Mouse (Mus musculus): Measurements from ENCODE around the gene Cacna1s. TPM values are rescaled to one million over a fixed set of nuclear protein-coding genes. Genes with fewer than 3 reads are reported as not detected.

Cacna1s gene
- polyA plus RNA-seq, 1 experiment from 2014 or later, result 0.20 TPM

- Histone ChIP-seq H3K4me2 (replicated peaks; ENCODE audit: low read depth, low read length) (no peak overlapping the region), H3K36me3 (ENCODE audit: control insufficient read depth, insufficient read depth, low read length) (no peaks in the 10 kb centered on the region), H3K27me3 (ENCODE audit: control insufficient read depth, insufficient read depth, low read length) (peaks cover 15% of the 10 kb centered on the region), H3K4me3 (ENCODE audit: low read depth, low read length) (no peak overlapping the region), H3K9me3 (ENCODE audit: control insufficient read depth, low read length) (no peaks in the 10 kb centered on the region), H3K4me1 (replicated peaks; ENCODE audit: control insufficient read depth, insufficient read depth, low read length) (no peaks in the 10 kb centered on the region), H3K27ac (ENCODE audit: low read depth, low read length) (no peak overlapping the region), H3K9ac (ENCODE audit: low read depth, low read length) (no peak overlapping the region)
- no peak for ATAC-seq (ENCODE audit: low FRiP score)
- peak; percentile 79 for DNase-seq (ENCODE audit: low spot score)
- WGBS, result 9% methylated on average over 4 of the region's 4 CpGs
Measured at GRCm38 (mm10) chr1:136045774-136046173, 6.8 kb upstream of the Cacna1s start.

DNA sequence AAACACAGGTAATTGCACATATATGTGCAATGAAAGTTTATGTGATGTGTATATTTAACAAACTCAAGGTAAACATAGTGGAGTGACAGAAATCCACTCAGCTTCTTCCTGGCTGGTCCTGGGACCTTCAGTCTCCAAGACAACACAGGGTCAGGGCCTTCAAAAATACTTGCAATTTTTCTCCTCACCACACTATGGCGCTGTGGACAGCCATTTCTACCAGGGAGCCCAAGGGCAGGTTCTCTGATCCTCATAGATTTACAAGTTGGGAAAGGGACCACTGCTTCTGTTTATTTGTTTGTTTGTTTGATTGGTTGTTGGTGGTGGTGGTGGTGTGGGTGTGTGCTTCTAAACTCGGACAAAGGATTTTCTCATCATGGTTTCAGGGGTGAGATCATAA is 5.1 kb upstream of the Cacna1s start:
- Histone ChIP-seq H3K27me3 (ENCODE audit: control insufficient read depth, insufficient read depth, low read length) (peaks cover 24% of the 10 kb centered on the region), H3K4me2 (replicated peaks; ENCODE audit: low read depth, low read length) (no peak overlapping the region), H3K27ac (ENCODE audit: low read depth, low read length) (no peak overlapping the region), H3K9me3 (ENCODE audit: control insufficient read depth, low read length) (no peaks in the 10 kb centered on the region), H3K4me3 (ENCODE audit: low read depth, low read length) (no peak overlapping the region), H3K36me3 (ENCODE audit: control insufficient read depth, insufficient read depth, low read length) (no peaks in the 10 kb centered on the region), H3K9ac (ENCODE audit: low read depth, low read length) (no peak overlapping the region), H3K4me1 (replicated peaks; ENCODE audit: control insufficient read depth, insufficient read depth, low read length) (no peaks in the 10 kb centered on the region; the same call in 1 of the 2 replicates)
- 10% methylated on average over 2 of the region's 2 CpGs for WGBS
- DNase-seq (ENCODE audit: low spot score) (peak; percentile 59), ATAC-seq (ENCODE audit: low FRiP score) (no peak)

DNA sequence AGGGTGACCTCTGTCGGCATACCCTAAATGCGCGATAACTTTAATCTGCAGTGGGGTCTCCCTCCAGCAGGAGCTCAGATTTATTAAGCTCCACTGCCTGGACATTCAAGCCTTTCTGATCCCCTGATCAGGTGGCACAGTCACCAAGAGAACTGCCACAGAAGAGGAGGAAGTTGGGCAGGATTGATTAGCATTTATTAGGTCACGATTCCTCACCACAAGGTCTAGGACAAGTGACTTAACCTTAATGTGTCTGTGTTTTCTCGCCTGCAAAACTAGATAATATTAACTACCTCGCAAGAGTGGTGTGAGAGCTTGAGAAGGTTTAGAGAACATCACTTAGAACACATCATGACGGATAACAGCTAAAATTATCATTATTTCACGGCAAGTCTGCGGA is 4.7 kb upstream of the Cacna1s start:
- DNase-seq (ENCODE audit: low spot score) (no peak), ATAC-seq (ENCODE audit: low FRiP score) (no peak)
- H3K9me3 ChIP-seq (ENCODE audit: control insufficient read depth, low read length), result no peaks in the 10 kb centered on the region
- H3K27ac ChIP-seq (ENCODE audit: low read depth, low read length), result no peak overlapping the region
- no peak overlapping the region for H3K4me3 ChIP-seq (ENCODE audit: low read depth, low read length)
- no peaks in the 10 kb centered on the region; the same call in 1 of the 2 replicates for H3K4me1 ChIP-seq (replicated peaks; ENCODE audit: control insufficient read depth, insufficient read depth, low read length)
- peaks cover 29% of the 10 kb centered on the region for H3K27me3 ChIP-seq (ENCODE audit: control insufficient read depth, insufficient read depth, low read length)
- no peak overlapping the region for H3K9ac ChIP-seq (ENCODE audit: low read depth, low read length)
- no peak overlapping the region for H3K4me2 ChIP-seq (replicated peaks; ENCODE audit: low read depth, low read length)
- H3K36me3 ChIP-seq (ENCODE audit: control insufficient read depth, insufficient read depth, low read length), result no peaks in the 10 kb centered on the region
- 71% methylated on average over 9 of the region's 9 CpGs for WGBS

GRCm38 (mm10) chr1:136050312-136051012 is 2.1 kb upstream of the Cacna1s start, which contains the start of gene Ascl5:
TSS of gene Ascl5 (plus strand) at chr1:136050804.
- H3K9ac ChIP-seq (ENCODE audit: low read depth, low read length), result 0 out of 2 replicates have a peak within 1 kb of the TSS, but pooled peaks have one; percentile 29
- 16% methylated on average over 28 of the region's 29 CpGs for WGBS
- peak; percentile 38 for ATAC-seq (ENCODE audit: low FRiP score)

GRCm38 (mm10) chr1:136051013-136051315 is 1.6 kb upstream of the Cacna1s start:
- Histone ChIP-seq H3K4me1 (replicated peaks; ENCODE audit: control insufficient read depth, insufficient read depth, low read length) (no peaks in the 10 kb centered on the region; the same call in 1 of the 2 replicates), H3K27me3 (ENCODE audit: control insufficient read depth, insufficient read depth, low read length) (peaks cover 29% of the 10 kb centered on the region), H3K9ac (ENCODE audit: low read depth, low read length) (0 out of 2 replicates have a peak overlapping the region, but pooled peaks have one; percentile 29), H3K9me3 (ENCODE audit: control insufficient read depth, low read length) (no peaks in the 10 kb centered on the region), H3K27ac (ENCODE audit: low read depth, low read length) (no peak overlapping the region), H3K4me3 (ENCODE audit: low read depth, low read length) (peak overlapping the region; percentile 25), H3K36me3 (ENCODE audit: control insufficient read depth, insufficient read depth, low read length) (no peaks in the 10 kb centered on the region), H3K4me2 (replicated peaks; ENCODE audit: low read depth, low read length) (peak overlapping the region; percentile 47)
- ATAC-seq (ENCODE audit: low FRiP score) (peak; percentile 48; the same call in 1 of the 2 replicates), DNase-seq (ENCODE audit: low spot score) (no peak)
- under 1% methylated on average over 35 of the region's 36 CpGs for WGBS

More at GRCm38 (mm10) chr1:136050312-136051012, 2.1 kb upstream of the Cacna1s start, which contains the start of gene Ascl5:
- H3K27me3 ChIP-seq (ENCODE audit: control insufficient read depth, insufficient read depth, low read length), result peaks cover 29% of the 10 kb centered on the region
- peak within 1 kb of the TSS; percentile 25 for H3K4me3 ChIP-seq (ENCODE audit: low read depth, low read length)
- DNase-seq (ENCODE audit: low spot score), result peak; percentile 52
- peak within 1 kb of the TSS; percentile 47 for H3K4me2 ChIP-seq (replicated peaks; ENCODE audit: low read depth, low read length)
- H3K4me1 ChIP-seq (replicated peaks; ENCODE audit: control insufficient read depth, insufficient read depth, low read length), result no peaks in the 10 kb centered on the region; the same call in 1 of the 2 replicates
- no peaks in the 10 kb centered on the region for H3K36me3 ChIP-seq (ENCODE audit: control insufficient read depth, insufficient read depth, low read length)
- no peak within 1 kb of the TSS for H3K27ac ChIP-seq (ENCODE audit: low read depth, low read length)
- H3K9me3 ChIP-seq (ENCODE audit: control insufficient read depth, low read length), result no peaks in the 10 kb centered on the region

GRCm38 (mm10) chr1:136051465-136051864 is 1.1 kb upstream of the Cacna1s start:
- H3K9ac ChIP-seq (ENCODE audit: low read depth, low read length), result 0 out of 2 replicates have a peak overlapping the region, but pooled peaks have one; percentile 29

GRCm38 (mm10) chr1:136055771-136056170 is 3.2 kb downstream of the Cacna1s start:
- Histone ChIP-seq H3K9me3 (ENCODE audit: control insufficient read depth, low read length) (no peaks in the 10 kb centered on the region), H3K9ac (ENCODE audit: low read depth, low read length) (no peak overlapping the region), H3K4me2 (replicated peaks; ENCODE audit: low read depth, low read length) (no peak overlapping the region), H3K27me3 (ENCODE audit: control insufficient read depth, insufficient read depth, low read length) (peaks cover 14% of the 10 kb centered on the region), H3K27ac (ENCODE audit: low read depth, low read length) (no peak overlapping the region), H3K36me3 (ENCODE audit: control insufficient read depth, insufficient read depth, low read length) (no peaks in the 10 kb centered on the region), H3K4me1 (replicated peaks; ENCODE audit: control insufficient read depth, insufficient read depth, low read length) (no peaks in the 10 kb centered on the region; the same call in 1 of the 2 replicates), H3K4me3 (ENCODE audit: low read depth, low read length) (no peak overlapping the region)
- 47% methylated on average over 3 of the region's 3 CpGs for WGBS
- DNase-seq (ENCODE audit: low spot score), result peak; percentile 16
- ATAC-seq (ENCODE audit: low FRiP score), result no peak

More at GRCm38 (mm10) chr1:136051465-136051864, 1.1 kb upstream of the Cacna1s start:
- ATAC-seq (ENCODE audit: low FRiP score) (peak; percentile 66), DNase-seq (ENCODE audit: low spot score) (peak; percentile 86)
- Histone ChIP-seq H3K9me3 (ENCODE audit: control insufficient read depth, low read length) (no peaks in the 10 kb centered on the region), H3K36me3 (ENCODE audit: control insufficient read depth, insufficient read depth, low read length) (no peaks in the 10 kb centered on the region), H3K27ac (ENCODE audit: low read depth, low read length) (no peak overlapping the region), H3K4me1 (replicated peaks; ENCODE audit: control insufficient read depth, insufficient read depth, low read length) (no peaks in the 10 kb centered on the region; the same call in 1 of the 2 replicates), H3K4me2 (replicated peaks; ENCODE audit: low read depth, low read length) (peak overlapping the region; percentile 47), H3K27me3 (ENCODE audit: control insufficient read depth, insufficient read depth, low read length) (peaks cover 29% of the 10 kb centered on the region), H3K4me3 (ENCODE audit: low read depth, low read length) (peak overlapping the region; percentile 25; the same call in 1 of the 2 replicates)
- 1% methylated on average over 6 of the region's 6 CpGs for WGBS

DNA sequence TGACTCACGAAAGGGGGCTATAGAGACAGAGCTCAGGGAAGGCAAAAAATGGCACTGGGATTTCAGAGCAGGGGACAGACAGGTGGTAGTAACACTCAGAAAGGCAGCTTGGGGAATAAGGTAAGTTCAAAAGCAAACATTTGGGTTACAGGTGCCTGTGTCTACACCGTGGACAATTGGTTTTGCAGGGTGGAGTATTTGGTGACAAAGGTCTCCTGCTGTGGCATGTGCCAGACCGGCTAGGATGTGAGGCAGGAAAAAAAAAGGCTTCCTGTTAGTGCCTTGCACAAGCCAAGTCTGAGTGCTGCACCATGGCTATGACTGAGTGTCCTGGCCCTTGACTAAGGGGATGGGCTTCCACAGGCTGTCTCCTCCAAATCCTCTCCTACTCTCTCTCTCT is 6.0 kb downstream of the Cacna1s start:
- H3K9ac ChIP-seq (ENCODE audit: low read depth, low read length), result no peak overlapping the region
- no peak overlapping the region for H3K4me3 ChIP-seq (ENCODE audit: low read depth, low read length)
- no peaks in the 10 kb centered on the region; the same call in 1 of the 2 replicates for H3K4me1 ChIP-seq (replicated peaks; ENCODE audit: control insufficient read depth, insufficient read depth, low read length)
- 64% methylated on average over 3 of the region's 3 CpGs for WGBS
- no peaks in the 10 kb centered on the region; the same call in 1 of the 2 replicates for H3K27me3 ChIP-seq (ENCODE audit: control insufficient read depth, insufficient read depth, low read length)
- H3K27ac ChIP-seq (ENCODE audit: low read depth, low read length), result no peak overlapping the region
- no peaks in the 10 kb centered on the region for H3K36me3 ChIP-seq (ENCODE audit: control insufficient read depth, insufficient read depth, low read length)
- DNase-seq (ENCODE audit: low spot score), result no peak
- H3K9me3 ChIP-seq (ENCODE audit: control insufficient read depth, low read length), result no peaks in the 10 kb centered on the region
- ATAC-seq (ENCODE audit: low FRiP score), result no peak
- no peak overlapping the region for H3K4me2 ChIP-seq (replicated peaks; ENCODE audit: low read depth, low read length)
